Mouse (Mus musculus) heart, postnatal 0 days (tissue): Measurements from ENCODE around the gene St3gal4. TPM values are rescaled to one million over a fixed set of nuclear protein-coding genes. Genes with fewer than 3 reads are reported as not detected.

Experiments
- ATAC-seq: fragments of 200-750 bp; cut with Nextera tagmentation; 2 replicates; pipeline ENCODE4 v1.8.0; 2017; ENCODE audit warnings: low read depth, moderate number of reproducible peaks, moderate library complexity; ENCODE audit not compliant: insufficient read depth
- DNase-seq: peaks from one replicate; pipeline ENCODE4 v3.0.0-alpha.2; 2016; ENCODE audit warnings: low spot score
- H3K27ac ChIP-seq: fragments of 300-500 bp; sonication (generic); 2 replicates; pipeline ENCODE4 v1.5.1; 2014; ENCODE audit warnings: low read depth, mild to moderate bottlenecking
- H3K27me3 ChIP-seq: fragments of 300-500 bp; sonication (generic); 2 replicates; pipeline ENCODE4 v1.6.1; 2014; ENCODE audit warnings: low read length, mixed read lengths; ENCODE audit not compliant: control insufficient read depth, insufficient read depth
- H3K36me3 ChIP-seq: fragments of 300-500 bp; sonication (generic); replicated peaks from 2 replicates; pipeline ENCODE4 v1.6.1; 2014; ENCODE audit warnings: low read length, mixed read lengths; ENCODE audit not compliant: control insufficient read depth, insufficient read depth
- H3K4me1 ChIP-seq: fragments of 300-500 bp; sonication (generic); 2 replicates; pipeline ENCODE4 v1.6.1; 2014; ENCODE audit warnings: antibody characterized with exemption; ENCODE audit not compliant: control insufficient read depth, insufficient read depth
- H3K4me2 ChIP-seq: fragments of 300-500 bp; sonication (generic); 2 replicates; pipeline ENCODE4 v1.6.1; 2014; ENCODE audit warnings: low read depth, mild to moderate bottlenecking, low read length, moderate library complexity
- H3K4me3 ChIP-seq: fragments of 300-500 bp; sonication (generic); 2 replicates; pipeline ENCODE4 v1.5.1; 2014; ENCODE audit warnings: low read depth, low read length
- H3K9ac ChIP-seq: fragments of 300-500 bp; sonication (generic); replicated peaks from 2 replicates; pipeline ENCODE4 v1.6.1; 2014; ENCODE audit warnings: low read depth, low read length, mixed read lengths
- H3K9me3 ChIP-seq: fragments of 300-500 bp; sonication (generic); replicated peaks from 2 replicates; pipeline ENCODE4 v1.6.1; 2016; ENCODE audit warnings: low read length; ENCODE audit not compliant: control insufficient read depth
- CTCF ChIP-seq: IDR thresholded peaks from 2 replicates; pipeline ENCODE4 v1.5.1; 2016; ENCODE audit warnings: antibody characterized with exemption, control low read depth, low read depth
- EP300 ChIP-seq: IDR thresholded peaks from 2 replicates; pipeline ENCODE4 v1.6.1; 2016; ENCODE audit warnings: antibody characterized with exemption, low read depth
- WGBS: fragments of 180-500 bp; shearing (Covaris S2); extraction: QIAGEN DNeasy Blood & Tissue Kit; methylation state at CpG from one replicate; pipeline ENCODE4 v1.1.7; 2014; 5-methylcytosine and 5-hydroxymethylcytosine counted together
- polyA plus RNA-seq: library from polyadenylated mRNA; unstranded; fragments of >200 nt; fragmentation: Nextera tagmentation; extraction: Ambion mirVana; gene quantifications from 2 replicates; pipeline ENCODE4 v1.2.1, GENCODE M21; 2015
- total RNA-seq: library from RNA; depleted of rRNA; stranded (reverse); fragments of >200 nt; gene quantifications from 2 replicates; pipeline ENCODE4 v1.2.3, GENCODE M21; 2014; ENCODE audit warnings: low replicate concordance

Gene St3gal4
- total and polyA plus RNA-seq, 2 experiments from 2014 or later, result 25.2 to 37.6 TPM

- H3K4me2 ChIP-seq, result no peak overlapping the region
- DNase-seq, result no peak
- no peak for ATAC-seq
- peaks cover 26% of the 10 kb centered on the region for H3K4me1 ChIP-seq
- no peak overlapping the region for H3K27ac ChIP-seq
- no peaks in the 10 kb centered on the region for H3K27me3 ChIP-seq
- 38% methylated on average over 4 of the region's 4 CpGs for whole genome bisulfite sequencing
- no peaks in the 10 kb centered on the region for H3K36me3 ChIP-seq
- no peak overlapping the region for H3K4me3 ChIP-seq
- no peaks in the 10 kb centered on the region for H3K9me3 ChIP-seq
- TF ChIP-seq EP300 (no peak), CTCF (no peak)
- no peak overlapping the region for H3K9ac ChIP-seq
Measured at GRCm38 (mm10) chr9:35104711-35105110, 14.4 kb downstream of the St3gal4 start.

GRCm38 (mm10) chr9:35098762-35099161, 20.3 kb downstream of the St3gal4 start:
- DNase-seq, result no peak
- H3K4me2 ChIP-seq, result no peak overlapping the region
- 71% methylated on average over 4 of the region's 4 CpGs for WGBS
- H3K9me3 ChIP-seq, result no peaks in the 10 kb centered on the region
- no peak for ATAC-seq
- H3K27me3 ChIP-seq, result no peaks in the 10 kb centered on the region
- H3K36me3 ChIP-seq, result no peaks in the 10 kb centered on the region
- no peaks in the 10 kb centered on the region for H3K4me1 ChIP-seq
- TF ChIP-seq CTCF (no peak), EP300 (no peak)
- no peak overlapping the region for H3K4me3 ChIP-seq
- H3K27ac ChIP-seq, result no peak overlapping the region
- no peak overlapping the region for H3K9ac ChIP-seq

GRCm38 (mm10) chr9:35097901-35098300, 21.2 kb downstream of the St3gal4 start:
- no peak overlapping the region for H3K27ac ChIP-seq
- DNase-seq (no peak), ATAC-seq (no peak)
- no peak overlapping the region for H3K9ac ChIP-seq
- H3K36me3 ChIP-seq, result no peaks in the 10 kb centered on the region
- TF ChIP-seq EP300 (no peak), CTCF (no peak)
- H3K4me2 ChIP-seq, result no peak overlapping the region
- 45% methylated on average over 4 of the region's 4 CpGs for WGBS
- H3K4me1 ChIP-seq, result no peaks in the 10 kb centered on the region
- H3K9me3 ChIP-seq, result no peaks in the 10 kb centered on the region
- H3K27me3 ChIP-seq, result no peaks in the 10 kb centered on the region
- H3K4me3 ChIP-seq, result no peak overlapping the region

- H3K36me3 ChIP-seq, result no peaks in the 10 kb centered on the region
- no peak overlapping the region for H3K9ac ChIP-seq
- H3K27me3 ChIP-seq, result no peaks in the 10 kb centered on the region
- no peak overlapping the region for H3K4me3 ChIP-seq
- DNase-seq, result peak; percentile 2
- H3K9me3 ChIP-seq, result no peaks in the 10 kb centered on the region
- 66% methylated on average over 1 of the region's 1 CpGs for WGBS
- H3K4me2 ChIP-seq, result no peak overlapping the region
- TF ChIP-seq CTCF (no peak), EP300 (no peak)
- ATAC-seq, result no peak
- H3K27ac ChIP-seq, result no peak overlapping the region
- H3K4me1 ChIP-seq, result no peaks in the 10 kb centered on the region
Measured at GRCm38 (mm10) chr9:35095726-35096125, 23.3 kb downstream of the St3gal4 start.

GRCm38 (mm10) chr9:35093350-35093749, 25.7 kb downstream of the St3gal4 start:
- no peaks in the 10 kb centered on the region for H3K27me3 ChIP-seq
- no peak overlapping the region for H3K27ac ChIP-seq
- H3K4me3 ChIP-seq, result no peak overlapping the region
- H3K9ac ChIP-seq, result no peak overlapping the region
- no peaks in the 10 kb centered on the region for H3K9me3 ChIP-seq
- TF ChIP-seq CTCF (no peak), EP300 (no peak)
- WGBS, result 85% methylated on average over 3 of the region's 3 CpGs
- ATAC-seq (no peak), DNase-seq (no peak)
- no peaks in the 10 kb centered on the region for H3K36me3 ChIP-seq
- H3K4me2 ChIP-seq, result no peak overlapping the region
- H3K4me1 ChIP-seq, result no peaks in the 10 kb centered on the region

- 79% methylated on average over 2 of the region's 2 CpGs for WGBS
- ATAC-seq, result no peak
- no peak overlapping the region for H3K4me2 ChIP-seq
Measured at GRCm38 (mm10) chr9:35092904-35093303, 26.2 kb downstream of the St3gal4 start.

More at GRCm38 (mm10) chr9:35092904-35093303, 26.2 kb downstream of the St3gal4 start:
- Histone ChIP-seq H3K9me3 (no peaks in the 10 kb centered on the region), H3K36me3 (no peaks in the 10 kb centered on the region), H3K27me3 (no peaks in the 10 kb centered on the region), H3K4me1 (no peaks in the 10 kb centered on the region), H3K4me3 (no peak overlapping the region), H3K27ac (no peak overlapping the region), H3K9ac (no peak overlapping the region)
- no peak for DNase-seq
- TF ChIP-seq CTCF (no peak), EP300 (no peak)
